Mouse (Mus musculus): ENCODE data around the gene Aldh1b1.

Aldh1b1 gene

GRCm38 (mm10) chr4:45785959-45786358 is 12.9 kb upstream of the Aldh1b1 start:
- no peak for DNase-seq (ENCODE audit: low spot score)

DNA sequence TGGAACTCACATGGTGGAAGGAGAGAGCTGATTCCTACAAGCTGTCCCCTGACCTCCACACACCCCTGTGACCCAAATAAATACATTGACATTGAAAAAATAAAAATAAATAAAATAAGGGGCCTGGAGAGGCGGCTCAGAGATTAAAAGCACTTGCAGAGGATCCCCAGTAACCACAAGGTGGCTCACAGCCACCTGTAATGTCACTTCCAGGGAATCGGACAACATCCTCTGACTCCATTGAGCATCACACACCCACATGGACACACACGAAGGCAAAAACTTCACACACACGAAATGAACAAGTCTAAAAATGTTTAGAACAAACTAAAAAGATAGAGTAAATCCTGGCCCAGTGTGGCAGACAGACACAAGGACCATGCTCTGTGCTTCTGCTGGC is 12.1 kb upstream of the Aldh1b1 start:
- DNase-seq (ENCODE audit: low spot score) = no peak

DNA sequence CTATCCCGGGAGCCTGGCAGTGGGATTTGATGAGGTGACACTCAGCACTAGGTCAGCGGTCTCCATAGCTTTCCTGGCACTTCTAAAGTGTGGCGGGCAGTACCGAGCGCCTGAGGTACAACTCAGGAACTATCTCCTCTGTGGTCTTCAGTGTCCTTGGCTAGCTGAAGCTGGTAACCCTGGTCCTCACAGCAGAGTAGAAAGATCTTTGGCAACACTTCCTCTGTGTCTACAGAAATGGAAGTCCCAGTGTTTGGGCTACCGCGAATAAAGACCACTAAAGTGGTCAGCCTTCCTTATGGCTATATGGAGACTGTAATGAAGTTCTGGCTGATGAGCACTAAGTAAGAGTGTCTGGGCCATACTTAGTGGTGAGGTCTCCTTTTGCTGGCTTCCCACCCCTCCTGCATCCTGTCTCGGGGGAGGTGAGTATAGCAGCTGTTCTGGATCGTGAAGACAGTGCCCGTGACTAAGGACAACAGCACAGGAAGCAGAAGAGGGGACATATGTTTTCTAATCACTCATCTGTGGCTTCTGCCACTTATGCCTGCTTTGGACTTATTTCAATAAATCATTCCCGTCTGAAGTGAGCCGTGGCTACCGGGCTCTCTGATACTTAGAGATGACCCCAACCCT is 10.3 kb upstream of the Aldh1b1 start:
- peak; percentile 43 for DNase-seq (ENCODE audit: low spot score)

- DNase-seq (ENCODE audit: low spot score) = peak; percentile 51
These were observed 9.4 kb upstream of the Aldh1b1 start for GRCm38 (mm10) chr4:45789263-45789958.

DNA sequence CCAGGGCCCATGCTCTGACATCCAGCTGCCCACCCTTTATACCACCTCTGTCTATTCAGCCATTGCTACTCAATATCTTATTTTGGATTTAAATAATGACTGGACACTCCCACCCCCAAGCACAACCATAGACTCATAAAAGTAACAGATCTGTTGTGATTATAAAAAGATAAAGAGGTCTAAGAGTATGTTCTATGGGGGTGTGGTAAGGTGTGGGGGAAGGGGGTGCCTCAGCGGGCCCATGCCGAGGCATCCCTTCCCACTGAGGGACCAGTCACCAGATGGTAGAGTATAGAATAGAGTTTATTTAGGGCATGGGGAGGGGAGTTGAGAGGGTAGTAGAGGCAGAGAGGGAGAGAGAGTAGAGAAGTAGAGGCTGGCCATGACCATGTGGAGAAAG is 8.8 kb upstream of the Aldh1b1 start:
- DNase-seq (ENCODE audit: low spot score) = no peak

DNA sequence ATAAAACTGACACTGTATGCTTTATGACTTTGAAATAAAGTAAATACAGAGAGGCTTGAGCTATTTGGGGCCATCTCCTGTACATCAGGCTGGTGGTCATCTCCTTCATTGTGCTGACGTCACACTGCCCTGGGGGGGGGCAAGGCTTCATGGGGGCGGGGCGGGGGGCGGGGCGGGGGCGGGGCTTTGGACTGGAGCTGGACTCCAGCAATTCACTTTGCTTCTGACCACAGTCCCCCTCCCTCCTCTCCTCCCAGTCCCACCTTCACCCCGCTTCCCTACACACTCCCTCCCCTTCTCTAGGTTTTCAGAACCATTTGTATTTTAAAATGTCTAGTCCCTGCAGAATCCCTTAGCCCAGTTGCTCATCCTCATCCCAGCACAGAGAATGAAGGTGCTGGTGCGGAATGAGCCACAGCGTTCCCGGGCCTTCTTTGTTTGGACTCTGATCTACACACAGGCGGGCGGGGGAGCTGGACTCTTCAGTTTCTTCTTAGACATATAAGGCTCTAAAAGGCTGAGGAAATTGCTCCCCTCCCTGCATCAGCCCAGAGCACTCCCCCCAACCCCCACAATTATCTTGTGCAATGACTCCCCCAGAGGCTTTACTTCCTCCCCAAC is 3.5 kb upstream of the Aldh1b1 start:
- peak; percentile 25 for DNase-seq (ENCODE audit: low spot score)

GRCm38 (mm10) chr4:45796760-45797159 is 2.1 kb upstream of the Aldh1b1 start:
- DNase-seq (ENCODE audit: low spot score) = peak; percentile 89

DNA sequence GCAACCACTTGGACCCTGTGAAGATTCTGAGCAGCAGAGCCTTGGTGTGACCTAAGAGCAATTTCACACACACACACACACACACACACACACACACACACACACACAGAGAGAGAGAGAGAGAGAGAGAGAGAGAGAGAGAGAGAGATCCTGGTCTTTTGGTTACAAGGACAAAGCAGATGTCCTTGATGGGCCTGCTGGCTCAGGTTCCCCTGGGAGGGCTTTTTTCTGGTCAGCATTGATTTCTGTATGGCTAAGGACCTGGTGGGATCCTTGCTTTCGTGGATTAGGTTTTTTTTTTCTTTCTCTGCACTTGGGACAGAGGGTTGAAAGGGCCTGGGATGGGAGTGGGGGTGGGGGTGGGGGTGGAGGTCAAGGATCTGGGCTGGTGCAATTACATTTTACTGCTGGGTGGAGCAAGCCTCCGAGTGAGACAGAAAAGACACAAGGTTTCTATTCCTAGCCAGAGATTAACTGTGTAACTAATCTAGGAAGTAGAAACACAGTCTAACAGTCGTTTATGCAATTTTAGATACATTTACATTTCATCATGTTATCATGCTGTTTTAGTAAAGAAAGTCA is 1.2 kb downstream of the Aldh1b1 start:
- peak; percentile 77 for DNase-seq (ENCODE audit: low spot score)

- no peak for DNase-seq (ENCODE audit: low spot score)
These were observed 4.1 kb downstream of the Aldh1b1 start for GRCm38 (mm10) chr4:45802900-45803299.

GRCm38 (mm10) chr4:45808034-45808433 is 9.2 kb downstream of the Aldh1b1 start:
- no peak for DNase-seq (ENCODE audit: low spot score)

GRCm38 (mm10) chr4:45811250-45811649 is 12.4 kb downstream of the Aldh1b1 start:
- no peak for DNase-seq (ENCODE audit: low spot score)

- DNase-seq (ENCODE audit: low spot score) = peak; percentile 28
These were observed 16.7 kb downstream of the Aldh1b1 start for GRCm38 (mm10) chr4:45815542-45815941.

- DNase-seq (ENCODE audit: low spot score) = no peak
These were observed 20.0 kb downstream of the Aldh1b1 start for GRCm38 (mm10) chr4:45818814-45819207.

DNA sequence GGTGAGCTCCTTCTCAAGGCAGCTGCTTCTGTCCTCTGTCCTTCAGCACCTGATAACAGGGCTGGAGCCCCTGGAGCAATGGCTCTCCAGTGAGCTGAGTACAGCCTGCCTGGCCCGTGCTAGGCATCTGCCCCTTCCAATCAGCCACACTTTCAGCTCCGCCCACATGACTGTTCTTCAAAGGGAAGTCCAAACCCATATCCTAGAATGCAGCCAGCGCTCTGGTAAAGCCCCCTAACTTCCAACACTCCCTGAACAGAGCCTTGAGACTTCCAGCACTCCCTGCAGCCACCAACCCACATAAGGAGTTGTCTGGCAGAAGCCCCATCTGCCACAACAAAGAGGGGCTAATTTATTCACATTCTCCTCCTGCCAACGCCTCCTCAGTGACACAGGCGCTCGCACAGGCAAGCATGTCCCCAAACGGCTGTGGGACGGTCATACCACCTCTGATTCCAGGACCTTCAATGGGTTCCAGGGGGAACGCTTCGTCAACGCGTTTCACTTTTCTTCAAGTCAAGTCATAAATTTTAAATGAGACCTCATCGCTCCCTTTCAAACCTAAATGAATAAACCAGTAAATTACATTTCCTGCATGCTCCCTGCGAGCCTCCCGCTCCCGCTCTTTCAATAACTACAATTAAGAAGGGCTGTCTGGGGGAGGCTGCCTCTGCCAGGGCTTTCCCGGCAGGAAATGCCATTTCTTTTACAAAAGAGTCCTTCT is 20.5 kb downstream of the Aldh1b1 start:
- peak; percentile 56 for DNase-seq (ENCODE audit: low spot score)

DNA sequence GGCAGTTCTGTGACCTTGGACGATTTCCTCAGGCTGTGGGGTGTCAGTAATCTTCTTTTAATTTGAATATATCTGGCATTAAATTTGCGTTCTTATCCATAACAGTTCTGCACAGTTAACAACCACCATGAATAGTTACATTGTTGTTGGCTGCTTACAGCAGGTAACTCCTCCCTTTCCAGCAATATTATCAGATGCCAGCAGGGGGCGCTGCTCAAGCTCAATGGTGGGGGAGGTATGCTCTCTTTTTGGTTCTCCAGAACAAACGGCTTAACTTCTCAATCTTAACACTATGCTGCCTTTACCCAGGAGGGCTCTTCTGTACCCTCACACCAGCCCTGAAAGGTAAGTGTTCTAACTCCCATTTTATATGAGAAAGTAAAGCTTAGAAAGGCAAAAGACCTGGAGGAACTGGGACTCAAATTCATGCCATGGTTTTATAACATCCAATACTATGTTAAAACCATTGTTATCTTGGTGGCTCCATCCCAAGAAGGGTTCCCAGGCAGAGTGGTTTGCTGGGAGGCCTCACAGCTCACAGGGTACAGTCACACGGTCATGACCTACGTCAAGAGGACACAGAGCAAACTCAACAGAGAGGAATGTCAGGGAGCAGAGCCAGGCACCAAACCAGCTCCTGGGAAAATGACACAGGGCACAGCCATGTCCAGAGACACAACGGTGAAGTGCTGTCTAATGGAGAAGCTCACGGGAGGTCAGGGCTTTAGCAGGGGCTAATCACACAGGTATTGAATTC is 21.4 kb downstream of the Aldh1b1 start:
- DNase-seq (ENCODE audit: low spot score) = peak; percentile 65

- DNase-seq (ENCODE audit: low spot score) = no peak
These were observed 23.2 kb downstream of the Aldh1b1 start for GRCm38 (mm10) chr4:45821995-45822394.

DNA sequence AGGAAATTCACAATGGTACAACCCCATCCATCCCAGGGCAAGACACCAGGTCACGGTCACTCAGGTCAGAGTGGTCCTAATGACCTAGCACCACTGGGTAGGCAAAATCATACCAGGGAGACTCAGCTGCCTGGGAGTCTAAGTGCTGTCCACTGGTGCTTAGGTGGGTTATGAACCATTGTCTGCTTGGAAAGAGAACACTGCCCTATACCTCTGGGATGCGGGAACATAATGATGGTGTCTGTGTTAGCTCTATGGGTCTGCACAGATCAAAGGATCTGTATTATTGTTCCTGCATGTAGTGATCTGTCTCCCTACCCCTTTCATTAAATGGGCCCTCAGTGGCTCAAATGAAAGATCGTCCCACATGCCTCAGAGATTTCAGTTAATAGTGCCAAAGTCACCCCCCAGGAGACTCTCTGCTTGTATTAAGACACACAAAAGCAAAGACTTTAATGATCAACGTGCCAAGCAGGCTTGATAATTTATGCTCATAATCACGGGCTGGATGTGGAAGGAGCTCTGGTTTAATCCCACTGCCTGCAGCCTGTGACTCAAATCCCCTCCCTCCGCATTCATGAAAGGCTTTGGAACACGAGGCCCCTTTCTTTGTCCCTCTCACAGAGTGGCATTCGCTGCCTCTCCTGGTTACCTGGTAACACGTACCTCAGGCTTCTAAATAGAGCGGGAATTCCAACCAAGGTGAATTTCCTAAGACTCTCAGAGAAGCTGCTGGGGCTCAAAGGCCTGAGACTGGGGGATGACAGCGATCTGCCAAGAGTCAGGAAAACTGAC is 24.2 kb downstream of the Aldh1b1 start:
- DNase-seq (ENCODE audit: low spot score) = no peak

GRCm38 (mm10) chr4:45824049-45824760 is 25.4 kb downstream of the Aldh1b1 start:
- peak; percentile 27 for DNase-seq (ENCODE audit: low spot score)

- no peak for DNase-seq (ENCODE audit: low spot score)
These were observed 26.1 kb downstream of the Aldh1b1 start for GRCm38 (mm10) chr4:45824761-45825556.

Data from MN1 (cell line).